Mouse (Mus musculus) ES-E14 (cell line): ENCODE measurements around the gene Wdr81.

ENCODE experiments used
- CHD2 ChIP-seq: IDR thresholded peaks from 2 replicates; pipeline ENCODE4 v1.6.1; 2014; ENCODE audit warnings: mild to moderate bottlenecking, low read depth, low read length, inconsistent platforms
- ZC3H11A ChIP-seq: IDR thresholded peaks from 2 replicates; pipeline ENCODE4 v1.6.1; 2012; ENCODE audit warnings: low read depth, mild to moderate bottlenecking, inconsistent platforms, low read length, borderline replicate concordance
- ZNF384 ChIP-seq: IDR thresholded peaks from 2 replicates; pipeline ENCODE4 v1.6.1; 2012; ENCODE audit warnings: low read depth, low read length, inconsistent platforms

DNA sequence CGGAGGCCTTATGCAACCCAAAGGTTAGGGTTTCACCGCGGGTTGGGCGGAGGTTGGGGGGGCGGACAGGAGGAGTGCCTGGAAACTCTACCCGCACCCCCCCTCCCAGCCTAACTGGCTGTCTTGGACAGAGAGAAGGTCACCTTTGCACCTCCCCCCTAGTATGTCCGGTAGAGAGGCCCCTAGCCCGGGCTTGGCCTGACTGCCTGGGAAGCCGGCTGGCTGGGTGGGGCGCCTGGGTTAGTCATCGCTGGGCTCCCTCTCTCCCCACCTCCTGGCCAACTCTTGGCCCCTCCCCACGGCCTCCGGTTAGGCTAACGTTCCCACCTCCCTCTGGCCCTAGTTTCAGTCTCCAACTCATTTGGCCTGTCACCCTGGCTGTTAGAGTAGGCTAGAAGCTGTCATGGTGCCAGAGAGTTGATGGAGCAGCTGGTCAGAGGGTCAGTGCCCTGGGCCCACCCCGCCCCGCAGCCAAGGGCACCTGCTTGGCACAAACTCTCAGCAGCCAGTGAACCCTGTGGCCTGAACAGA is 7.8 kb upstream of the Wdr81 start:
- TF ChIP-seq ZNF384 (no peak), ZC3H11A (no peak), CHD2 (no peak)
